Mouse (Mus musculus) monocyte, adult 5-6 weeks (primary cell): Measurements from ENCODE around the gene Cysrt1. TPM values are rescaled to one million over a fixed set of nuclear protein-coding genes. Genes with fewer than 3 reads are reported as not detected.
A peak's percentile ranks its signal among the peaks of the same experiment; 100 is the strongest.
"Not testable (repeated sequence)": the region's sequence is repeated elsewhere in the genome, so short reads cannot be mapped to it uniquely, and the experiment has no call there.

Experiments used
- ATAC-seq: fragments of 153-309, 156-312 bp; replicated peaks from 2 replicates; pipeline ENCODE4 v1.8.0; 2017; ENCODE audit warnings: mild to moderate bottlenecking; ENCODE audit not compliant: low TSS enrichment, insufficient number of reproducible peaks, severe bottlenecking, poor library complexity, low FRiP score
- total RNA-seq: library from RNA; stranded (forward); fragments of 200-1000, 200-491, 200-594 nt; gene quantifications from 3 replicates; pipeline ENCODE4 v1.2.3, GENCODE M21; 2017

Cysrt1 gene
- total RNA-seq, 1 experiment from 2014 or later, result not detected

- ATAC-seq, result no peak
Observed at GRCm38 (mm10) chr2:25266720-25267119, 24.5 kb upstream of the Cysrt1 start.

GRCm38 (mm10) chr2:25265897-25266656 is 23.8 kb upstream of the Cysrt1 start:
- ATAC-seq, result peak; percentile 47

GRCm38 (mm10) chr2:25264851-25265250 is 22.6 kb upstream of the Cysrt1 start:
- no peak for ATAC-seq

- ATAC-seq, result no peak
Observed at GRCm38 (mm10) chr2:25264286-25264660, 22.0 kb upstream of the Cysrt1 start.

- no peak for ATAC-seq
Observed at GRCm38 (mm10) chr2:25263623-25264285, 21.5 kb upstream of the Cysrt1 start.

GRCm38 (mm10) chr2:25262795-25263622 is 20.8 kb upstream of the Cysrt1 start:
- no peak for ATAC-seq

GRCm38 (mm10) chr2:25262291-25262767 is 20.1 kb upstream of the Cysrt1 start, which contains the start of gene Tprn:
Gene Tprn, plus strand, starts transcription at chr2:25262618.
- ATAC-seq, result peak; percentile 98

- ATAC-seq, result no peak
Observed at GRCm38 (mm10) chr2:25261870-25262269, 19.6 kb upstream of the Cysrt1 start.

- no peak for ATAC-seq
Observed at GRCm38 (mm10) chr2:25258887-25259286, 16.6 kb upstream of the Cysrt1 start.

GRCm38 (mm10) chr2:25257250-25257649 is 15.0 kb upstream of the Cysrt1 start:
- ATAC-seq, result not testable (repeated sequence)

GRCm38 (mm10) chr2:25256443-25257109 is 14.3 kb upstream of the Cysrt1 start:
- not testable (repeated sequence) for ATAC-seq

- peak; percentile 96 for ATAC-seq
Observed at GRCm38 (mm10) chr2:25255284-25255779, 13.1 kb upstream of the Cysrt1 start, which contains the start of gene Tmem203. Gene Tmem203, plus strand, starts transcription at chr2:25255439.

GRCm38 (mm10) chr2:25252331-25252730 is 10.1 kb upstream of the Cysrt1 start:
- no peak for ATAC-seq

GRCm38 (mm10) chr2:25246183-25247072 is 4.2 kb upstream of the Cysrt1 start, which contains the start of gene AL732309.1:
Gene AL732309.1, minus strand, starts transcription at chr2:25246863.
- ATAC-seq, result no peak

GRCm38 (mm10) chr2:25244144-25244543 is 1.9 kb upstream of the Cysrt1 start:
- ATAC-seq, result no peak

GRCm38 (mm10) chr2:25243342-25243741 is 1.1 kb upstream of the Cysrt1 start:
- ATAC-seq, result no peak

GRCm38 (mm10) chr2:25241438-25241775 is 845 bp downstream of the Cysrt1 start:
- ATAC-seq, result no peak
